Mouse (Mus musculus) adrenal gland (tissue): Measurements from ENCODE around the gene Gm10490.

Source experiments
- intact Hi-C: fragments of 180-260 bp; cut with DNase I; formaldehyde crosslinking; loops from one replicate; pipeline ENCODE4 v1.15.1; 2025

Gene Gm10490

DNA sequence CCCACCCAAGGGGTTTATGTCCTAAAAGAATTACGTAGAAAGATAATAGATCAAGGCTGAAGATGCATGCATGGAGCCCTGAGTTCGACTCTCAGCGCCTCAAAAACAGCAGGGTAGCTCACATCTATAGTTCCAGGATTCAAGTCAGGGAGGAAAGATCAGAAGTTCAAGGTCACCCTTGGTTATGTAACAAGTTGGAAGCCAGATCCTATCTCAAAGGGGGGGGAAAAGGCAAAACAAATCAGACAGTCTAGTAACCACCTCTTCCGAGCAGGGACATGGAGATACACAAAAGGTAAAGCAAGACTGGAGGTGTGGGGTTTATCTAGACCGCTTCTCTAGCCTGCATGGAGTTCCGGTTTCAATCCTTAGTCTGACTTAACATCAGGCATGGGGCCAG is 16.9 kb downstream of the Gm10490 start:
- intact Hi-C loops = loop anchor here (10.0 kb wide), 1 partner anchor 189 kb away; no protein-coding TSS in a partner anchor

DNA sequence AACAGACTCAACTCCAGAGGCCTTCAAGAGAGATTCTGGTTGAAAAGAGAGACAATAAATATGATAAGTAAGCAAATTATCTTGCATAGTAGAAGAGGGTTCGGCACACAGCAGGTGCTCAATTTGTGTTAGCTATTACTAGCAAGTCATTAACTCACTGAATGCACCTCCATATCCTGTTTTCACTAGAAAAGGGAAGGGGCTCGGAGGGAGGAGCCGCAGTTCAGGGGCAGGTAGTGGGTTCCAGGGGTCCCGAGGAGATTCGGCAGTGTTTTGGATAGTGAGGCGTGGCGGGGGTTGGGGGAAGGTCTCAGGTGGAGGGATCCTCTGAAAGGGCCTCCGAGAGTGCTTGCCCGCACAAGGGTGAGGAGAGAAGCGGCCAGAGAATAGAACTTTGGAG is 17.8 kb downstream of the Gm10490 start:
- intact Hi-C loops = loop anchor here (10.0 kb wide), 1 partner anchor 188 kb away; no protein-coding TSS in a partner anchor

DNA sequence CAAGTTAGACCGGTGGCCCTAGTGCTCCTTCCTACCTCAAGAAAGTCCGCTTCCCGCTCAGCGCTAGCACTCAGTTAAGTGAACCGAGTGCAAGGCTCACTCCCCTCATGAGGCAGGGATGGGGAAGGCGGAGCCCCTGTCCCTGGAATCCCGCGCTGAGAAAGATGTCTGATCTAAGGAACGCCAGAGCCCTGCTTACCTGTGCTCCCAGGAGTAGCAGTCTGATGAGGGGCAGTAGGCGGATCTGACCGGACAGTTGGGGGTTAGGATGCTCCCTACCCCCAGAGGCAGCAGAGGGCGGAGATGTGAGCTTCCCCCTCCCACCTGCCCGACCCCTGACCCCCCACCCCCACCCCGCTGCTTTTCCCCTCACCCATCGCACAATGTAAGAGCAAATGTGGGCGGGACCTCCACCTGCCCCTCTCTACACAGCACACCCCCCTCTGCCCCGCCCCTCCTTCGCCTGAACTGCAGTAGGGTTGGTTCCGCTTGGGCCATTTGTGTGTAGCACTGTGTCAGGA is 19.0 kb downstream of the Gm10490 start, which contains the start of gene Eras:
TSS of gene Eras (minus strand) at position 338 of the 521 bp plus-strand sequence.
- intact Hi-C loops = loop anchor here (10.0 kb wide), 1 partner anchor 186 kb away; no protein-coding TSS in a partner anchor

DNA sequence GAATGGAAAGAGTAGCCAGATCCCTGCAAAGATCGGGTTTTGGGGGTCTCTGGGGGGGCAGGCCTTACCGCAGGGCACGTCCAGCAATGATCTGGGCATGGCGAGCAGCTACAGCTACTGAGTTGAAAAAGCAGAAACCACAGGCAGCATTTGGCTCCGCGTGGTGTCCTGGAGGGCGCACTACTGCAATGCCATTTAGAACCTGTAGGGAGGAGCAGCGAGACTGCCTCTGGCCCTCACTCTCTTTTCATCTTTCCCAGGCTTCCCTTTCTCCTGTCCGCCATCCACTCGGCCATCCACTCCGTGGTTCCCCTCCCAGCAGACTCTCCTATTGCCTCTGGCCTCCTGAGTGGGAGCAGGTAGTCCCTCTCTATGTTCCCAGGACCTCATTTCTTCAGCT is 27.5 kb downstream of the Gm10490 start:
- intact Hi-C loops = no loop called here

DNA sequence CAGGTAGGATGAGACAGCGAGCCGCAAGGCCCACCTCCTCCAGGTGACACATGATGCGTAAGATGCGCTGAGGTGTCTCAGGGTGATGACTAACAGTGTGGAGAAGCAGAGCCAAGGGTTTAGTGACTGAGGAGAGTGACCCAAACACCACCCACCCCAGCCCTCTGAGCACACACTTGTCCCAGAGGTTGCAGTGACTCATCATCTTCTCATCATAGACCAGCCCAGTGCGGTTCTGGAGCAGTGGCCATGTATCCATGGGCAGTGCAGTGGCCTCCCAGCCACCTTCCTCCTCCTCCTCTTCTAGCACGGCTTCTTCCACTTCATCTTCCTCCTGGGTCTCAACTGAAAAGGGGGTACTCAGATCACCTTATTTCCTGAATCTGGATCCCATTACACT is 28.3 kb downstream of the Gm10490 start:
- intact Hi-C loops = no loop called here

DNA sequence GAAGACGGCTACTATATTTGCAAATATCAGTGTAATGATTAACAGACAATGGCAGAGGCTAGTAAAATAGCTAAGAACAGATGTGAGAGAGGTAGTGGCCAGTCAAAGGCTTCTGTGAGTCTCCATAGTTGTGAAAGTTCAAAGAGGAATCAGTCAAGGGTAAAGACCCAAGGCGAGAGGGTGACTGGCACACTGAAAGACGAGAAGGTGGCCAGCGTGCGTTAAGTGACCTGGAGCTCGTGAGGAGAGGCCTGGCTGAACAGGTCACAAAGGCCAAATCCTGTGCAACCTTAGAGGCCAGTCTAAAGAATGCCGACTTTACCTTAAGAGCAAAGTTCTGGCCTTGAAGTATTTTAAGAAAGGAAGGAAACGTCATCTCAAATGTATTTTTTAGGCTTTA is 36.3 kb downstream of the Gm10490 start:
- intact Hi-C loops = no loop called here

DNA sequence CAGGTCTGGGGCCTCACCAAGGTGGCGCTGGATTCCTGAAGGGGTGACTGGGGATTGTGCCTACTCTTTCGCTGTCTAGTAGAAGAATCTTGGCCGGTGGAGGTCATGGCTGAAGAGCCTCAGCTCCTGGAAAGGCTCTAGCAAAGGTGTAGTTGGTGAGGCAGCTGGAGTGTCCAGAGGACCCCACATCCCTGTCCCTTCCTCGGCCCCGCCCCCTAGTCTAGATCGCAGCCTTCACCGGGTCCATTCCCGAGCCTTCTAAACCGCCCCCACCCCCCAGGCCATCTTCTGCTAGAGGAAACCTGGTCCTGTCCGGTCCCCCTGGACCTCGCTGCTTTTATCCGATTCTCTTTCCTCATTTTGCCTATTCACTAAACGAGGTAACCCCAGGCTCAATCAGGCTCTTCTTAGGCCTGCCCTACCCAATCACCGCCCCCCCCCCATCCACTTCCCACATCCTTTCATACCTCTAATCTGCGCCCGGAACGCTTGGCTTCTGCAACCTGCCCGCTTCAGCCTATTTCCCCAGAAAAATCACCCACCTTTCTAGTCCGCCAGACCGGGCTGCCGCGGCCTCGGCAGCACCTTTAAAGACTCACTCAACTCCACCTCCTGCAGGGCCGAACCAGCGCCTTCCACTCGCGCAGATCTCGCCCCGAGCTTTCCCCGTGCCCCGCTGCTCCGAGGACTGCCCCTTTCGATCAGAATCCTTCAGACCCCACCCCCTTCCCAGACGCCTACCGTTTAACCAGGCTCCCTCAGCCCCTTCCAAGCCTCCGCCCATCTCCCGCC is 38.0 kb downstream of the Gm10490 start, which contains the start of gene Hdac6:
TSS of gene Hdac6 (minus strand) at position 782 of the 792 bp plus-strand sequence.
- intact Hi-C loops = no loop called here

DNA sequence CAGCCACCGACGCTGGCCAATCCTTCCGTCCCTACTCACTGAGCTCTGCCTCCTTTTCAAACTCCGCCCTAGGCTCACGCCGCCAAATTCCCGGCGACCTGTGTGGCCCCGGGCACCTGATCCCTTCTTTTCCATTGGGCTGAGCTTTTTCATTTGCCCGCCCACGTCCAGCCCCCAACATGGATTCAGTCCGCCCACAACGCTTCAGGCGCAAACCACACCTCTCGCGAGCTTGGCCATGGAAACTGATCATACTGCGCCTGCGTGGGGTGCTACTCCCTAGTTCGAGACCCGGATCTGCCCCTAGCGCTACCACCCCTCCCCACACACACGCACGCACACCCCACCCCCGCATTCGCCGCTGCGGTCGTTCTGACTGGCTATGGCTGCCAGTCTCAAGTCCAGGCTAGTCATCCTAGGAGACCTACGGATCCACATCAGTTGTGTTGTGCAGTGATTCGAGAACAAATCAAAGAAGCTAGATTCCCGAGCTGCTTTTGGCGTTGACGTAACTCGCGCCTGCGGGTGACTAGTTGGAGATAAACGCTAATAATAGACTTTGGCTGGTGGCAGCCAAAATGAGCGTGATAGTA is 38.7 kb downstream of the Gm10490 start:
- intact Hi-C loops = no loop called here

DNA sequence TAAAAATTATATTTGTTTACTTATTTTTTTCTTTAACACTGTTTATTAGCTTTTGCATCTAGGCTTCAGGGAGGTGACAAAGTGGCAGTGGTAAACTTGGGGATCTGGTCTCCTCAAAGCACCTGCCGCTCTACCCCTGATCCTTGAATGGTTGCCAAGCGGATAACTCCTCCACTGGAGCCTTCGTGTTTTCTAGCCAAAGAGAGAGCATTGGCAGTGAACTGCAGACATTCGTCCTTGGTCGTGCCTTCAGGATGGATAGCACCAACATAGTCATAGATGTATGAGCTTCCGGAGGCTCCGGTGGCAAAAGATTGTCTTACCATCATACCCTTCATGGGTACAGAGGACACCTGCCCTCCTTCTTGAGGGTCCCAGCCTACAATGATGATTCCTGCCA is 40.7 kb downstream of the Gm10490 start:
- intact Hi-C loops = no loop called here

DNA sequence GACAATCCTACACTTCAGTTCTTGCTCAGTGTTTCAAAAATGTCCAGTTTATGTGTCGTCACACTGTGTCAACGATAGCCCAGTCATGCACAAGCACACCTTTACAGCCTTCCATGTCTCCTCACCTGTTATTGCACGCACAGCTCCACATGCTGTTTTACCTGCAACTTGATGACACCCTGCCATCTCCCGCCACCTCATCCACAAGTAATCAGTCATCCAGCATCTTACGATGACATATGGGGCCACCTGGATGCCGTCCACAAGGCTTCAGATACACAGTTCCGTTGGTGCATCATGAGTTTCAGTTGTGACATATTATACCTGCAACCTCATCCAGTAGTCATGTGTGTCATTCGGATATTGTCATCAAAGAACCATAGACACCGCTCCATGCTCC is 49.5 kb downstream of the Gm10490 start:
- intact Hi-C loops = no loop called here
